Mouse (Mus musculus) frontal cortex, postnatal 36 days (tissue): ENCODE measurements around the gene Il1r2.
A peak's percentile ranks its signal among the peaks of the same experiment; 100 is the strongest.

ENCODE experiments used
- DNase-seq, 2 experiments: peaks; one replicate each; pipeline ENCODE4 v3.0.0; 2022; ENCODE audit warnings: low spot score in 2 of 2

The Il1r2 gene

DNA sequence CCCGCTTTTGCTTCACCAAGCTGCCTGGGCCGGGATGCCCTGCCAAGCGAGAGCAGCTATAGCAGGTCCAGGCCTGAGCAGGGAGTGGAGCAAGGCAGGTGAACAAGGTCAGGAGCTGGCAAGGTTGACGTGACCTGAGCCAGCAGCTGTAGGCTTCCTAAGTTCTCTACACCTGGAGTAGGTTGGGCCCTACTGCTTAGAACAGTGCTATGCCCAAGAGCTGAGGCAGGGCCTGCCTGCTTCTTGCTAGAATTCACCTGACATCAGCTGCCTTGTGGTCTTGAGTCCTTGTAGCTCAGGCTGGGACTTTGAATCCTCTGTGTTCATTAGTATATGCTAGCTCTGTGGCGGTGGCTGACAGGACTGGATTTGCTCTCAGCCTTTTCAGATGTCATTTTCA is at the start of gene Il1r2:
Gene Il1r2 (plus strand): TSS at position 301 of the 400 bp plus-strand sequence.
- DNase-seq, result no peak

GRCm38 (mm10) chr1:40024554-40025320 is 49.1 kb upstream of the Il1r2 start:
- peak in 1 of 2 experiments; percentile 60 for DNase-seq

- no peak for DNase-seq
Observed at GRCm38 (mm10) chr1:40025416-40025815, 48.5 kb upstream of the Il1r2 start.

GRCm38 (mm10) chr1:40027116-40027620 is 46.7 kb upstream of the Il1r2 start:
- DNase-seq, result no peak

DNA sequence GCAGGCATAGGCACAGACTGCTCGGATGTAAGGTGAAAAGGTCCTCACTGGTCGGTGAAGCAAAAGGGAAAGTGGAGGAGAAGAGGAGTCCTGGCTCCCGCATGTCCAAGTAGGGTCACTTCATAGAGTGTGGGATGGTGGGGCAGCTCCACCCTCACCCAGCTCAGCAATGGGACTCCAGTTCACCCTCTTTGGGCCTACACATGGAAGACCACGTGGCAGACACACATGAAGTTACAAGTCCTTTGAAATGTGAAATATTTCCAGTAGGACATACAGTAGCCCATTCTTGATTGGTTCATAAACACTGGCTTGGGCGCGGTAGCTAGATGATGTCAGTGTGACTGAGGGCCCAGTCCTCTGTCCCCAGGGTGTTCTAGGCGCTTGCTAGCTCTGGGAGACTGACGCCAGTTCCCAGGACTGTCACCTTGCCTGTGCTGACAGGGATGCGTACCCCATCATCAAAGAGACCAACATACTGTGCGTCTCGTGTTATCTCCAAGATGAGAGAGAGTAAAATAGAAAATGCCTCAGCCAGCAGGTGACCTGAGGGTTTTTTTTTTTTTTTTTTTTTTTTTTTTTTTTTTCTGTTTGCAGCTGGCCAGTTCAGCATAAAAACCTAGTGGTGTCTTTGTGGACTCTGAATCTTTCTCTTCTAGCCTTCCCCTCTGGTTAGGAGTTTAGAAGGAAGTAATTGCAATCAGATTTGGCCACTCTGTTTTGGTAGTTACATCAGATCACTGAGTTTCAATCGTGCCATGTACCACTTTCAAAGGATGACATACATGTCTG is 45.5 kb upstream of the Il1r2 start:
- DNase-seq, result no peak

GRCm38 (mm10) chr1:40029597-40029996 is 44.3 kb upstream of the Il1r2 start:
- no peak for DNase-seq

DNA sequence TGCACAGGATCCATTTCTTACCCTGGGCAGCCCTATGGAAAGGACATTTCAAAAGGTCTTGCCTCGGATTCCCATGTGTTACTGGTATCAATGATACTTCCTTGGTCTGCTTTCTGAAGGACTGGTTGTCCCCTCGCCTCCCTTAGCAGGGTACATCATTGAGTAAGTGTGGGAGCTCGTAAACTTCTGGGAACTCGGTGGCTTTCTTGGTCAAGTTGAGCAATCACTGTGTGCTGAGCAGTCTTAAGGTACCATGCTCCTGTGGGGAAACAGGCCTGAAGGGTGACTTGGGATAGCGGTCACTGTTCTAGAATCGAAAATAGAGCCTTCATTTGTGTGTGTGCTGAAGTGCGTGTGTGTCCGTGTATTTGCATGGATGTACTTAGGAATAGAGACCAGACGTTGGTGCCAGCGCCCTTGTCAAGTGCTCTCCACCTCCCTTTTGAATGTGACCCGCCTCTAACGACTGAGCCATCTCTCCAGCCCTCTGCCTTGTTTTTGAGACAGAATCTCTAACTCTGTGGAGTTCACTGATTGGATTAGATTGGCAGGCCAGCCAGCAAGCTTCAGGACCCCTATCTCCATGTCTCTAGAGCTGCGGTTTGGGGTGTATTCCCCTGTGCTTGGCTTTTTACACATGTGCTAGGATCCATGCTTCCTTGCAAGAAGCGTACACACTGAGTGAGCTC is 43.4 kb upstream of the Il1r2 start:
- DNase-seq, result no peak

DNA sequence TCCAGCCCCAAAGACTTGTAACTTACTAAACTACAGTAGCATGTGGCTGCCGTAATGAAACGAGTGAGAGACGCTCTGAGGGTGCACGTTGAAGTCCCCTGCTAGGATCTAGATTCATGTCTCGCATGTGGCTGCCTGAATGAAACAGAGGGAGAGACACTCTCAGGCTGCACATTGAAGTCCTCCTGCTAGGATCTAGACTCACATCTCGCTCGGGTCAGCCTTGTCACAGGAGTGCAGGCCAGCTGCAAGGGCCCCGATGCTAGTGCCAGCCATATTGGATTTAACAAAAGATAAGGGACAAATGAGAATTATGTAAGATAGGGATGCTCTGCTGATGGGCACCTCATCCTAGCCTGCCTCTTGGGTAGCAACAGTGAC is 42.9 kb upstream of the Il1r2 start:
- DNase-seq, result no peak

GRCm38 (mm10) chr1:40031626-40032025 is 42.3 kb upstream of the Il1r2 start:
- no peak for DNase-seq

DNA sequence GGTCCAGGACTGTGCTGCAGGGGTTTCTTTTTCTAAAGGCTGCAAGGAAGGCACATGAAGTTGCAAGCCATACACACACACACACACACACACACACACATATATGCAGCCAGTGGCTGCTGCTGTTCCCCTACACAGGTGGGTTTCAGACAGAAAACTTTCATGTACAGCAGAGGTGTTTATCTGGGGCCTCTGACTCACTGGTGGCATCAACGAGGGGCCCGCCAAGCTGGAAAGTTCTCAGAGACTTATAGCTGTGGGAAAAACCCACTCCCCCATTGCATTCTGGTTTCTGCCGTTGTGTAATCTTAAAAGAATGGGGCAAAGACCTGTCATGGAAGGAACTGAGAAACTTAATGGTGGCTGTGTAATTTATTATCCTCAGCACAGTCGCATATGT is 40.6 kb upstream of the Il1r2 start:
- no peak for DNase-seq

DNA sequence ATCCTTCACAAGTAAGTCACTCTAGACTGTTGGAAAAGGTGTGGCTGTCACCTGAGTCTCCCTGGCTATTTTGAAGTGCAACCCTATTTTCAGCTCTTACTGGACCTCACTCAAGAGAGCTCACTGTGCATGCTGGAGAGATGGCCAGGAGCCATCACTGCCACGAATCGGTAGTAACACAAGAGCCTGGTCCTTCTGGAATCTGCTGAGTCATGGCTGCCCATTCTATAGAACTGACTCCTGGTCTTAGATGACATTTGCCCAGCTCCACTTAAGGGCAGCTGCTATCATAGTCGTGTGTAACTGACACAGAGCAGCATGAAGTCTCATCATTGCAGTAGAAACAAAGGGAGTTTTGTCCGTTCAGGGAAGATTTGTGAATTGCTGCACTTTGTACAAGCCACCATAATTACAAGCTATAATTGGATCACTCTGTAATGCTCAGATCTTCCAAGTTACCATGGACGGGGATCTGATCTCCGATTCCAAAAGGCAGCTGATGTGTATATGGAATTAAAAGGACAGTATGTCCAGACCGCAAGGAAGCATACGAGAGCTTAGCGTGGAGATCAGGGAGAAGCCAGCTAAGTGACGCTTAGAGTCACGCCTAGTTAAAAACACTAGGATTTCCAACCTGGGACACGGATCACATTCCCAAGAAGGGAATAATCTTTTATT is 40.0 kb upstream of the Il1r2 start:
- DNase-seq, result no peak

- no peak for DNase-seq
Observed at GRCm38 (mm10) chr1:40037831-40038230, 36.0 kb upstream of the Il1r2 start.

DNA sequence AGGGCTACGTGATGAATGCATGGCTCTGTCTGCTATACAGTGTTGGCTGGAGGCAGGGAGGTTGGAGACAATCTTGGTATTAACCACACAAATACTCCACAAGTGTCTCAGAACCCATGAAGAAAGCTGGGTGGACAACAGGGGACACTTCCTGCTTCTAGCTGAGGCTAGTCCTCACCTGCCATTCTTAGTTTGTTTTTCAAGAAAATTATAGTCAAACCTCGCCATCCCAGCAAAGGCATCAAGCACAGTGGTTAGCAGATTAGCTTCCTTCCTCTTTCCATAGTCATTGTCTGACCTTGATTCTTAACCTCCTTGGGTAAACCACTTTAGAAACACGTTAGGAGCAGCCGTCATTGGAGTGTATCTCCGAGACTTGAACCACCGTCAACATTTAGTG is 28.2 kb upstream of the Il1r2 start:
- no peak for DNase-seq

- DNase-seq, result no peak
Observed at GRCm38 (mm10) chr1:40046600-40046999, 27.3 kb upstream of the Il1r2 start.

- no peak for DNase-seq
Observed at GRCm38 (mm10) chr1:40051157-40051556, 22.7 kb upstream of the Il1r2 start.

GRCm38 (mm10) chr1:40052156-40052555 is 21.7 kb upstream of the Il1r2 start:
- no peak for DNase-seq

DNA sequence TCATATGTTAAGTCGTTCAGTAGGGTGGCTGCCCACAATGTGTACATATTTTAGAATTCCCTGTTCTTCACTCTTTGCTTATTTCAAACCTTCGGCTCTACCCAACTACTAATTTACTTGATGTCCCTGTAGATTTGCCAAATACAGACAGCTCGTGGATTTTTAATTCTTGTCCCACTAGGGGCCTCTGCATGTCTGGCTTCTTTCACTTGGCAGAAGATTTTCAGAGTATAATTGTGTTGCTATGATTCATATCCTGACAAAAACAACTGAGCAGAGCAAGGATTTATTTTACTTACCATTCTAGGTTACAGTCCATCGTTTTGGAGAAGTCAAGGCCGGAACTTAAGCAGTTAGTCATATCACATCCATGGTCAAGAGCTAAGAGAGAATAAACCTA is 20.8 kb upstream of the Il1r2 start:
- no peak for DNase-seq

- DNase-seq, result no peak
Observed at GRCm38 (mm10) chr1:40055051-40055450, 18.8 kb upstream of the Il1r2 start.

DNA sequence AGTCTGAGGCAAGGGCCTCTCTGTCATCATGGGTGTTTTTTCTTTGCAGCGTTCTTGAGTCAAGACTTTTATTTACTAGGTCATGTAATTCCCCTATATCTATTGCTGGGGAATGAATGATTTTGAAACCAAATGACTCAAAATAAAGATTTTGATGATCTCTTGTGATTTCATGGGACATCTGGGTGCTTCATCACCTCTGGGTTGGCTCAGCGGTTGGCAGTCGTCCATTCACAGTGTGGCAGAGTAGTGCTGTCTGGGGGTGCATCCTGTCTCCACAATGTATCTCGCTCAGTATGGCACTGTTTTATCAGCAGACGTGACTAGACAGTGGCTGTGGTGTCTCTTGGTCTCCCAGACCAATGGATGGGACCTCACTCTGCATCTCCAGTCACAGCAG is 17.9 kb upstream of the Il1r2 start:
- DNase-seq, result peak; percentile 15 to 24

DNA sequence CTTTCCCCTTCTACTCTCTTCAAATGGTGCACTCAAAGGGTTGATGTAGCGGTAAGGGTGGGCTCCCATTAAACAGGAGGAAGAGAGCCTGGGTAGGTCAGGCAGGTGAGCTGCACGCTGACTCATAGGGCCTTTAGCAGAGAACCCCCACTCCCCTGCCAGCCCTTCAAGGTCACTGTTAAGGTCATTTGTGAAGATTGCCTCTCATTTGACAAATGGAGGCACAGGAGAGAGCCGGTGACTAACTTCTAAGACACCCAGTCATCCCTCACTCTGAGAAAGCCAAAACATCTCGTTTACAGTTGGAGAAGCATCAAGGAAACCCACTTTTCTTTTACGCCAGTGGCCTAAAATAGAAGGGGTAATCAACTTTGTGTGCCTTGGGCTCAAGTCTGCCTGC is 16.5 kb upstream of the Il1r2 start:
- no peak for DNase-seq

GRCm38 (mm10) chr1:40058013-40058412 is 15.9 kb upstream of the Il1r2 start:
- DNase-seq, result no peak
